Mouse (Mus musculus): ENCODE data around the gene Fbxw11.

GRCm38 (mm10) chr11:32794759-32795445, 152.4 kb downstream of the Fbxw11 start:
- TF ChIP-seq CTCF (IDR thresholded peaks at IDR 0.05; ENCODE audit: low read depth, low read length), result no peak
- no peak for TF ChIP-seq POLR2A (IDR thresholded peaks at IDR 0.05; ENCODE audit: borderline replicate concordance, low read depth, low read length)
